Mouse (Mus musculus) stomach, embryonic 16.5 days (tissue): ENCODE measurements around the gene Hspb8. TPM values are rescaled to one million over a fixed set of nuclear protein-coding genes. Genes with fewer than 3 reads are reported as not detected.

ENCODE experiments used
- ATAC-seq: fragments of 200-750 bp; cut with Nextera tagmentation; 2 replicates; pipeline ENCODE4 v1.8.0; 2017; ENCODE audit warnings: moderate number of reproducible peaks, moderate TSS enrichment; ENCODE audit not compliant: insufficient read depth, low FRiP score
- H3K27ac ChIP-seq: fragments of 300-500 bp; sonication (generic); 2 replicates; pipeline ENCODE4 v1.5.1; 2014; ENCODE audit warnings: low read length
- H3K27me3 ChIP-seq: fragments of 300-500 bp; sonication (generic); 2 replicates; pipeline ENCODE4 v1.6.1; 2014; ENCODE audit warnings: low read length, control low read depth, mixed read lengths; ENCODE audit not compliant: control insufficient read depth, insufficient read depth
- H3K36me3 ChIP-seq: fragments of 300-500 bp; sonication (generic); 2 replicates; pipeline ENCODE4 v1.6.1; 2014; ENCODE audit warnings: low read length; ENCODE audit not compliant: control insufficient read depth, insufficient read depth
- H3K4me1 ChIP-seq: fragments of 300-500 bp; sonication (generic); 2 replicates; pipeline ENCODE4 v1.6.1; 2014; ENCODE audit warnings: low read length, control low read depth, mixed read lengths; ENCODE audit not compliant: control insufficient read depth, insufficient read depth
- H3K4me2 ChIP-seq: fragments of 300-500 bp; sonication (generic); 2 replicates; pipeline ENCODE4 v1.6.1; 2014; ENCODE audit warnings: low read depth, low read length, mixed read lengths
- H3K4me3 ChIP-seq: fragments of 300-500 bp; sonication (generic); replicated peaks from 2 replicates; pipeline ENCODE4 v1.5.1; 2014; ENCODE audit warnings: mild to moderate bottlenecking, low read length
- H3K9ac ChIP-seq: fragments of 300-500 bp; sonication (generic); 2 replicates; pipeline ENCODE4 v1.6.1; 2014; ENCODE audit warnings: low read length
- H3K9me3 ChIP-seq: fragments of 300-500 bp; sonication (generic); replicated peaks from 2 replicates; pipeline ENCODE4 v1.6.1; 2016; ENCODE audit warnings: low read length, control low read depth; ENCODE audit not compliant: control insufficient read depth
- WGBS: fragments of 180-500 bp; shearing (Covaris S2); extraction: QIAGEN DNeasy Blood & Tissue Kit; methylation state at CpG from one replicate; pipeline ENCODE4 v1.1.7; 2014; 5-methylcytosine and 5-hydroxymethylcytosine counted together
- polyA plus RNA-seq: library from polyadenylated mRNA; unstranded; fragments of >200 nt; fragmentation: Nextera tagmentation; extraction: Ambion mirVana; gene quantifications from 2 replicates; pipeline ENCODE4 v1.2.1, GENCODE M21; 2015

The Hspb8 gene
- polyA plus RNA-seq, 1 experiment from 2014 or later: 38.5 TPM

DNA sequence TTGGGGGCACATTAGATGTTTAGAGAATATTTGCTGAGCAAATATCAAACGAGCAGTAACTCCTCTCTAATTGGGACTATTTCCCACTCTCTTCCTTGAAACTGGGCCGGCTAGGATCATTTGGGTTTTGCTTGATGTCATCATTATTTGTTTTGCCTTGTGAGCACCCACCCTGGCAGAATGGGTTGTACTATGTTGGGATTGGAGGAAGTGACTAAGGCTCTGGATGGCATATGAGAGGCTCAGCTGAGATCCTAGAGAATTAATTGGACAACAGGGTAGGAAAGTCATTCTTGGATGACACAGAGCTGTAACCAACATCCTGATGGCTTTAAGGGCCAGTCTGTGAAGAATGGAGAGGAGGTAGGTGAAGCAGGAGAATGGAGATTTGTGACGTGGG lies 16.2 kb downstream of the Hspb8 start:
- H3K36me3 ChIP-seq: no peaks in the 10 kb centered on the region
- 52% methylated on average over 3 of the region's 3 CpGs for WGBS
- H3K9me3 ChIP-seq: no peaks in the 10 kb centered on the region
- H3K4me2 ChIP-seq: no peak overlapping the region
- peaks cover 38% of the 10 kb centered on the region for H3K4me1 ChIP-seq
- no peak overlapping the region for H3K4me3 ChIP-seq
- no peak overlapping the region for H3K27ac ChIP-seq
- H3K9ac ChIP-seq: no peak overlapping the region
- no peak for ATAC-seq
- H3K27me3 ChIP-seq: no peaks in the 10 kb centered on the region

DNA sequence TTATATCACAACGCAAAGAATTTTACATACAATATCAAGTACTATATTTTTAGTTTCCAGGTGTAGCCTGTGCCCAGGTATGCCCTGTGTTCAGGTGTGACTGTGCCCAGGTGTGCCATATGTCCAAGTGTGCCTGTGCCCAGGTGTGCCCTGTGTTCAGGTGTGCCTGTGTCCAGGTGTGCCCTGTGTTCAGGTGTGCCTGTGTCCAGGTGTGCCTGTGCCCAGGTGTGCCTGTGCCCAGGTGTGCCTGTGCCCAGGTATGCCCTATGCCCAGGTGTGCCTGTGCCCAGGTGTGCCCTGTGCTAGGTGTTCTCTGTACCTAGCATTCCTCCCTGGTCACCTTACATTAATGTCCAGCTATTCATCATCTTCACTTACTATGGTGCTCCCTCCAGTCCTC lies 16.7 kb downstream of the Hspb8 start:
- Histone ChIP-seq H3K9ac (no peak overlapping the region), H3K4me1 (peaks cover 32% of the 10 kb centered on the region), H3K9me3 (no peaks in the 10 kb centered on the region), H3K27me3 (no peaks in the 10 kb centered on the region), H3K36me3 (no peaks in the 10 kb centered on the region), H3K27ac (no peak overlapping the region), H3K4me3 (no peak overlapping the region), H3K4me2 (no peak overlapping the region)
- no peak for ATAC-seq
- WGBS: 85% methylated on average over 1 of the region's 1 CpGs

DNA sequence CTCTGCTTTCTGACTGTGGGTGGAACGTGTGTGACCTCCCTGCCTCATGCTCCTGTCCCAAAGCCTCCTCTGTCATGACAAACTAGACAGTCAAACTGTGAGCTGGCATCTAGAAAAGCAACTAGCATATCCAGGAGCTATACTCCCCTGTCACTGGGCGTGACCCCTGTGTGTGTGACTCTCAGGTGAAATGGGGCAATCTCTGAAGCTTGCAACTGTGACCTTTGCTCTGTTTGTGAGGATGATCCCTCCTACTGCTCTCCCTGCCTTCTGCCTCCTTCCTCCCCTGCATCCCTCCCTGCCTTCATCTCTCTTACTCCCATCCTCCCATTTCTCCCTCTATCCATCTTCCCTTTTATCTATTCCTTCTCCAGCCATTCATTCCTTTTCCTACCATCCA lies 18.6 kb downstream of the Hspb8 start:
- Histone ChIP-seq H3K36me3 (no peaks in the 10 kb centered on the region), H3K9me3 (no peaks in the 10 kb centered on the region), H3K9ac (no peak overlapping the region), H3K4me3 (no peak overlapping the region), H3K4me2 (no peak overlapping the region), H3K27ac (no peak overlapping the region), H3K27me3 (no peaks in the 10 kb centered on the region), H3K4me1 (peaks cover 15% of the 10 kb centered on the region)
- ATAC-seq: no peak
- WGBS: 89% methylated on average over 2 of the region's 2 CpGs

DNA sequence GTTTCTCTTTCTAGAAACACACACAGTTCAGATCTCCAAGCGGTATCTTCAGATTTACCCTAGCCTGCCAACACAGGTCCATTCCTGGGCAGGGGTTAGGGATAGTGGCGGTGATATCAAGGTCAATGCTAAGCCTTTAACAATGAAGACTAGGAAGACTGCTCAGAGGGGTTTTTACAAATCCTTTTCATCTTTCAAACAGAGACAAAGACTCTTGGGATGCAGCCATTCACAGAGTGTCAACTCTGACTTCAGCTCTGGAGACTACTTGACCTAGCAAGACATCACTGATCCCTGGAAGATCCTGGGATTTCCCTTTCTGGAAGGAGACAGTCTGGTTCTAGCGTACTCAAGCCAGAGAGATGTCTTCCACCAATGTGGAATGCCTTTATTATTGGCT lies 21.9 kb downstream of the Hspb8 start:
- no peak for ATAC-seq
- Histone ChIP-seq H3K4me1 (no peaks in the 10 kb centered on the region), H3K9me3 (no peaks in the 10 kb centered on the region), H3K27ac (no peak overlapping the region), H3K27me3 (no peaks in the 10 kb centered on the region), H3K9ac (no peak overlapping the region), H3K36me3 (no peaks in the 10 kb centered on the region), H3K4me2 (no peak overlapping the region), H3K4me3 (no peak overlapping the region)
- 74% methylated on average over 3 of the region's 3 CpGs for WGBS

DNA sequence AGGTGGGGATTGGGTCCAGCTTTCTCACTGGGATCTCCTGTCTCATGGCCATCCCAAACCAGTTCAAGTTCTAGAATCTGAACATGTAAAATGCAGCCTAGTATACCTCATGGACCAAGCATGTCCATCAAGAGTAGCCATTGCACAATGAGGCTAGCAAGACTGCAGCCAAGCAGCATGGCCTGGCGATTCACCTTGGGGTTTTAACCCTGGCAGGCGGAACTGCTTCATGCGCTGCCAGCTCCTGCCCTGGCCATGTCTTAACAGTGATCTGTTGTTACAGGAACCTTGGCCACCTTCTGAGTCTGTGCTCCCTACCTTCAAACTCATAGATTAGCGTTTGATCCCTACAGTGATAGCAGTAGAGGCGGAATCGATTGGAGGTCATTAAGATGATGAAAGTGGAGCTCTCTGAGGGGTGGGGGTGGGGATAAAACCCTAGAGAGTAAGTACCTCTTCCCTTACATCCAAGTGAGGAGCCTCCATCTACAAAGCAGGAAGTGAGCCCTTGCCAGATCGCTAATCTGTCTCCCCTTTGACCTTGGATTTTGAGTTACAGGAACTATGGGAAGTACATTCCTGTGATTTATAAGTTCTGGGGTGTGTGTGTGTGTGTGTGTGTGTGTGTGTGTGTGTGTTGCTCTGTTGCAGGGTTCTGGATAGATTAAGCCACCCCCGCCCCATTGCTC lies 22.5 kb downstream of the Hspb8 start:
- Histone ChIP-seq H3K4me3 (no peak overlapping the region), H3K9ac (no peak overlapping the region), H3K27me3 (no peaks in the 10 kb centered on the region), H3K4me2 (no peak overlapping the region), H3K36me3 (no peaks in the 10 kb centered on the region), H3K4me1 (no peaks in the 10 kb centered on the region), H3K27ac (no peak overlapping the region), H3K9me3 (no peaks in the 10 kb centered on the region)
- 62% methylated on average over 8 of the region's 8 CpGs for WGBS
- ATAC-seq: no peak

DNA sequence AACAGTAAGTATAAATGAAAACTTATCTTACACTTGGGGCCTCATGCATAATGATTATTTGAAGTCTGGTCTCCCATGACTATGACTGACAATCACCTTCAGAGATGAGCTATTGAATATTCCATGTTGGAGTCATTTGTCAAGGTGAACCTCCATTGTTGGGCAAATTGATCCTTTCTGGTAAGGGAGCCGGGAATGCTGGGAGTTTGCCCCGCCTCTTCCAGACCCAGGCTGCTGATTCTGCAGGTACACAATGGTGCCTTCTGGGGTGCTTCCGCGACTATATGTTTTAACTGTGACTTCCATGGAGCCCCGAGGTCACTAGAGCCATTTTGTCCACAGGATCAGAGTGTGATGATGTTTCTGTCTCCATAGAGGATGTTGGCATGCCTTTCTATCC lies 26.6 kb downstream of the Hspb8 start:
- Histone ChIP-seq H3K9me3 (no peaks in the 10 kb centered on the region), H3K9ac (no peak overlapping the region), H3K27me3 (no peaks in the 10 kb centered on the region), H3K27ac (no peak overlapping the region), H3K4me1 (no peaks in the 10 kb centered on the region), H3K4me2 (no peak overlapping the region), H3K4me3 (no peak overlapping the region), H3K36me3 (no peaks in the 10 kb centered on the region)
- WGBS: 74% methylated on average over 5 of the region's 5 CpGs
- no peak for ATAC-seq

DNA sequence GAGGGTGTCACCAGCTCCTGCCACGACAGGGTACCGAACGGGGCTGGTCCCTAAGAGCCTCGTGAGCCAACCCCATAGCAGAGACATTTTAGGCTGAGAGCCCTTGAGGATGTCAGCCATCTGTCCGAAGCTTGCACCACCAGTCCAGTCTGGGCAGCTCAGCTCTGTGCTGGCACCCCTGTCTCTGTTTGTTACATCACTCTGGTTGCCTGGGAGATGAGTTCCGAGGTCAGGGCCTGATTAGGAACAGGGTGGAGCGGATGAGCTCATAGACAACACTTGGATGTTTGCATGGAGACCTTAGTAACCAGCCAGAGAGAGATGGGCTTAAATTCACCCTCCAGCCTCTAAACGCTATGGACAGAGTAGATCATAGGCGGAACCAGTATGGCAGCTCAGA lies 30.1 kb downstream of the Hspb8 start:
- 77% methylated on average over 9 of the region's 9 CpGs for WGBS
- Histone ChIP-seq H3K4me3 (no peak overlapping the region), H3K27me3 (no peaks in the 10 kb centered on the region), H3K4me2 (no peak overlapping the region), H3K36me3 (no peaks in the 10 kb centered on the region), H3K9me3 (no peaks in the 10 kb centered on the region), H3K9ac (no peak overlapping the region), H3K27ac (no peak overlapping the region), H3K4me1 (peaks cover 8% of the 10 kb centered on the region; the same call in 1 of the 2 replicates)
- no peak for ATAC-seq

DNA sequence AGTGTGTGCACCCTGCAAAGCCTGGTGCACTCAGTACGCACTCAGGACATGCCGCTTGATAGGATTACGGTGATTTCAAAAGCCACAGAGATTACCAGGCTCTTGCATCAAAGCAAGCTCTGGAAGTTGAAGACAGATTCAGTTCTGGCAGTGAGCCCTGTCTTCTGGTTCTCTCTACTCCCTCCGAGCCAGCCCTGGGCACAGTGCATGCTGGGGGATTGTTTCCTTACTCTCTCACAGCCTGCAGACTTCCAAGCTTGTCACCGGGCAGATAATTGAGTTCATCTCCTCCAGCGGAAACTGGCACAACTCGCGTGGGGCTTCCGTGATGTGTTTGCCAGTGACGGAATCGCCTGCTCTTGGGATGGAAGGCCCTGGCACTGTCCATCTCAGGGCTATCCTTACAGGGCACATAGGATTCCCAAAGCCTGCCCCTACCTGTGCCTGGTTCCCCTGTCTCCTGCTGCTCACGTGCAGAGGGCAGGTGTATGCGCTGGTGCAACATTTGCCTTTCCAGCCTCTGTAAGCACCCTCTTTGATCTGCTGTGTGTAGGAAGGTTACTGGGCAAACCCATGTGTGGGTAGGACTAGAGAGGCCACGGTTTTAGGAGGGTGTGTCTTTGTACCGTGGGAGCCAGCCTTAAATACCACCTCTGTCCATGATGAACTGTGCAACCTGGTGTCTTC lies 32.7 kb downstream of the Hspb8 start:
- Histone ChIP-seq H3K27ac (0 out of 2 replicates have a peak overlapping the region, but pooled peaks have one; percentile 41), H3K36me3 (no peaks in the 10 kb centered on the region), H3K27me3 (no peaks in the 10 kb centered on the region), H3K4me1 (peaks cover 8% of the 10 kb centered on the region; the same call in 1 of the 2 replicates), H3K4me2 (no peak overlapping the region), H3K4me3 (no peak overlapping the region), H3K9me3 (no peaks in the 10 kb centered on the region), H3K9ac (0 out of 2 replicates have a peak overlapping the region, but pooled peaks have one; percentile 21)
- 50% methylated on average over 15 of the region's 15 CpGs for WGBS
- ATAC-seq: peak; percentile 72

DNA sequence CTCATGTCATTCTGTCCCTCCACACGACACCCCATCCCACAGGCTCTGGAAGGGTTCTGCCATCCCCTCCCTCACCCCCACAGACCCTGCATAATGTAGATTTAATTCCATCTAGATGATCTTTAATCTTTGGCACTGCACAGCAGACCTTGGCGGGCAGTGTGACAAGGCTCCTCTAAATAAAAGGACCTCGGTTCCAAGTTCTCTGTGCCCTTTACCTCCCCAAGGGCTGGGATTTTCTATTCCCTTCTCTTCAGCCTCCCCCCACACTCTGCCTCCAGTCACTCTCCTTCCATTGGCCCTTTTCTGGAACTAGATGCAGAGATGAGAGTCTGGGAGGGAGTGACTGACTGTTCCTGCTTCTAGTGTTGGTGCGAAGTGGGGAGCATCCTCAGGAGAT lies 33.3 kb downstream of the Hspb8 start:
- no peaks in the 10 kb centered on the region for H3K36me3 ChIP-seq
- ATAC-seq: no peak
- H3K27ac ChIP-seq: no peak overlapping the region
- no peak overlapping the region for H3K4me2 ChIP-seq
- no peak overlapping the region for H3K4me3 ChIP-seq
- WGBS: 66% methylated on average over 4 of the region's 4 CpGs
- H3K9ac ChIP-seq: no peak overlapping the region
- no peaks in the 10 kb centered on the region for H3K27me3 ChIP-seq
- H3K9me3 ChIP-seq: no peaks in the 10 kb centered on the region
- peaks cover 8% of the 10 kb centered on the region; the same call in 1 of the 2 replicates for H3K4me1 ChIP-seq
